Mouse (Mus musculus) adrenal gland (tissue): ENCODE results near the gene Eloa.

Experiments
- intact Hi-C: fragments of 180-260 bp; cut with DNase I; formaldehyde crosslinking; loops from one replicate; pipeline ENCODE4 v1.15.1; 2025

Gene Eloa

DNA sequence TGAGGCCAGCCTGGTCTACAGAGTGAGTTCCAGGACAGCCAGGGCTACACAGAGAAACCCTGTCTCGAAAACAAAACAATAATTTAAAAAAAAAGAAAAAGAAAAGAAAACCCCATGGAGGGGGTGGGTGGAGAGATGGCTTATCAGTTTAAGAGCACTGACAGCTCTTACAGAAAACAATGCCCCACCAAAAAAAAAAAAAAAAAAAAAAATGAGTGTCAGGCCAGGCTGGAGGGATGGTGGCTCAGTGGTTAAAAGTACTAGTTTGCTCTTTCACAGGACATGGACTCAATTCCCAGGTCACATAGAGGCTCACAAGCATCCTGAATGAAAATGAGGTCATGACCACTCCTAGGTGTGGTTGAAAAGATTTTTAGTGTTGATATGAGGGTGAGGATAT is 11.7 kb upstream of the Eloa start:
- intact Hi-C loops: no loop called here

DNA sequence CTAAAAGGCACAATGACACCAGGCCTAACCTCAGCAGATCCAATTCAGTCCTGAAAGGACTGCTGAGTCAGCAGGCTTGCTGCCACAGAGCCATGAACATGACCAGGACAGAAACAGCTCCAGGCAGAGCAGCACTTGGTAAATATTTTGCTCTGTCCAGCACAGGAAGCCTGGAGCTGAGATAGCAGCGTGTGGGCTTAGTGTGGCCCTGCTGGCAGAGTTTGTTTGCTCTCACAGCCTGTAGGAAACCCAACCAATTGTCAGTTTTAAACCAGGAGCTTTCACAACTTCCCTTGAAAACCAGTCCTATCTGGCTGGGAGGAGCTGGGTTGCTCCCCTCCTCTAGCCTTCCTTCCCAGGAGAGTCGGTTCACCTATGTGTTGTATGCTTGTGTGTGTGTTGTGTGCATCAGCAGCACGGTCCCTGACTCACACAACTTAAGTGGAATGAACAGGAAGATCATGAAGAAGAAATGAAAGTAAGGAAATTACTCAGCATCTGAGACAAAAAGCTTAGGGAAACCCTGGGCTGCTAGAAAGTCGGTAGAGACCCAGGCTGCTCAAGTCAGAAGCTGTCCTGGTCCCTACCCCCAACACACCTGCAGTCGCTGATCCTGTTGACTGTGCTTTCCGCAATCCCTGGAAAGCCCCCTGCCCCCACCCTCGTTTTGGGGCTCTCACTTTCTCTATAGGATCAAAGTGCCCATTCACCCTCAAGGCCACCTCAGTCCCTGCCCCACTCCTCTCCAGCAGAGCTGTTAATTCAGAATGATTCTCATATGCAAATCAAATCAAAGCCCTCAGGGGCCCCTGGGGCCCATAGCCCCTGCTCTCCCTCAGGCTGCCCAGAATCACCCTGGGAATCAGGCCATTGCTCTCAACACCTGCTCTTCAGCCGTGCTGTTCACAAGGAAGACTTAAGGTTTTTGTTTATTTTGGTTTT is 9.7 kb upstream of the Eloa start:
- intact Hi-C loops: no loop called here

DNA sequence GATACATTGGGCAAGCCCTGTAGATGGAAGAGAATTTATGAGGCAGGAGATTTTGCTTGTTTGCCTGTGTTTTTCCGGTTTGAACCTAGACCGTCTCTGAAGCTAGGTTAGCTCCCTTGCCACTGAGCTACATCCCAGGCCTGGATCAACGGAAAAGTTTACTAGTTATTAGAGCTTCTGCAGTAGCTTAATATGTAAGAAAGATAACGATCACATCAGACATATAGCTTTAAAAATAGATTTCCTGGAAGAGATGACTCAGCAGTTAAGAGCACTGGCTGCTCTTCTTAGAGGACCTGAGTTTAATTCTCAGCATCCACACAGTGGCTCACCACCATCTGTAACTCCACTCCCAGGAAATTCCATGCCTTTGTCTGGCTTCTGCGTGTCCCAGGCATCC is 7.1 kb upstream of the Eloa start:
- intact Hi-C loops: no loop called here

DNA sequence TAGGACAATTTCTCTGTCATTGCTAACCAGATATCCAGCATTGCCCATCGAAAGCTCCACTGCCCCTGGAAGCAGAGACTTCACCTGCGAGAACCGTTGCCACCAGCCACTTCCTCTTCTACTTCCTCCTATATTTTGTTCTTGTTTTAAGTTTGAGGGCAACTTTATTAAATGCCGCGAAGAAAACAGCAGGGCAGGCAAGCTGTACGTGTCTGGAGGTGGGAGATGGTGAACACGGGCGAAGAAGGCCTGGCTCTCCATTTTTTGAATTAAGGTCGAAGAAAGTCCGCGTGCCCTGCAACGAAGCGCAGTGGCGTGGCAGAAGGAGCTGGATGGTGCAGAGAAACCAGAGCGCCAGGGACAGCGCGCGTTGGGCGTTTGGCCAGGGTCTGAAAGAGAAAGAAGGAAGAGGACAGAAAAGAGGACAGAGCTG is 6.6 kb upstream of the Eloa start:
- intact Hi-C loops: no loop called here

DNA sequence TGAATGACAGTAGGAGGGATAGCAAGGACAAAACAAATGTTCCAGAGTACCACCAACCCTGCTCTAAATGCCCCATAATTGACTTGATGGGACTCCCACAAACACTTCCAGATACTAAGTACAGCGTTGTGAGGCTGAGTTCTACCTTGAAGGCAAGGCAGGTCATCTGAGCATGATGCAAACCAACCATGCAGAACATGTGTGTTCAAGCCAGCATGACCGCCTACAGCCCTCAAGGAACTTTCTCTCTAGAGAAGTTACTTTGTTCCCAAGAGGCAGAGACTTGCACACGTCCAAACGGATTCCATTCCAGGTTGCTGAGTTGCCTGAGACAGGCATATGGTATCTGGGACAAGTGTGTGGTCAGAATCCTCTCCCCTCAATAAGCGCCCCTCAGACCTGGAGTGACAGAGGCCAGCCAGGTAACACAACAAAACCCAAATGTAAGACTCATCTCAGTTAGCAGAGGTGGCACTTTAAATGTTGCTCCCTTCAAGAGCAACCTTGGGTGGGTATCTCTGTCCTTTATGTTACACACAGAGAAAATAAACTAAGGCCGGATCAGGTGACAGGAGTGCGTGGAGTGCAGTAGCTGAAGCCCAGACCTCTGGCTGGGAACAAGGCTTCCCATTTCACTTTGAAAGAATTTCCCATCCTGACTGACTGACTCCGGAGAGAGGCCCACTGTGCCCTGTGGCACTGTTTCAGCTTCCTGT is 6.0 kb upstream of the Eloa start:
- intact Hi-C loops: no loop called here

DNA sequence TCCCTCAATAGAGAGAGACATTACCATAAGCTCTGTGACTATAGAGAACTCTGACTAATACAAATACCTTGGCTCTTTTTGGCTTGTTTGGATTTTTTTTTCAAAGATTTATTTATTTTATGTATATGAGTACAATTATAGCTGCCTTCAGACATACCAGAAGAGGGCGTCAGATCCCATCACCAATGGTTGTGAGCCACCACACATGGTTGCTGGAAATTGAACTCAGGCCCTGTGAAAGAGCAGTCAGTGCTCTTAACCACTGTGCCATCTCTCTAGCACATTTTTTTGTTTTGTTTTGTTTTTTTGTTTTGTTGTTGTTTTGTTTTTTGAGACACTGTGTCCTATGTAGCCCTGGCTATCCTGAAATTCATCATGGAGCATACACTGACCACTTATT is 3.8 kb upstream of the Eloa start:
- intact Hi-C loops: no loop called here

DNA sequence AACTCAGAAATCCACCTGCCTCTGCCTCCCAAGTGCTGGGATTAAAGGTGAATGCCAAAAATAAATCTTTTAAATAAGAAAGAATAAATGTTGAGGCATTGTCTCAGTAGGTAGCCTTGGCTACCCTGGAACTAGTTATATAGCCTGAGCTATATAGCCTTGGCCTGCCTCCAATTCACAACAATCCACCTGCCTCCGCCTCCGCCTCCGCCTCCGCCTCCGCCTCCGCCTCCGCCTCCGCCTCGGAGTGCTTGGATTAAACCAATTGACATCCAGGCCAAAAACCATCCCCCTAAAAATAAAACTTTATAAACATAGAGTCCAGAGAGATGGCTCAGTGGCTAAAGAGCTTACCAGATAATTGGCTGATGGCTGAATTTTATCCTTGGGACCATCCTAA is 1.4 kb upstream of the Eloa start:
- intact Hi-C loops: no loop called here

DNA sequence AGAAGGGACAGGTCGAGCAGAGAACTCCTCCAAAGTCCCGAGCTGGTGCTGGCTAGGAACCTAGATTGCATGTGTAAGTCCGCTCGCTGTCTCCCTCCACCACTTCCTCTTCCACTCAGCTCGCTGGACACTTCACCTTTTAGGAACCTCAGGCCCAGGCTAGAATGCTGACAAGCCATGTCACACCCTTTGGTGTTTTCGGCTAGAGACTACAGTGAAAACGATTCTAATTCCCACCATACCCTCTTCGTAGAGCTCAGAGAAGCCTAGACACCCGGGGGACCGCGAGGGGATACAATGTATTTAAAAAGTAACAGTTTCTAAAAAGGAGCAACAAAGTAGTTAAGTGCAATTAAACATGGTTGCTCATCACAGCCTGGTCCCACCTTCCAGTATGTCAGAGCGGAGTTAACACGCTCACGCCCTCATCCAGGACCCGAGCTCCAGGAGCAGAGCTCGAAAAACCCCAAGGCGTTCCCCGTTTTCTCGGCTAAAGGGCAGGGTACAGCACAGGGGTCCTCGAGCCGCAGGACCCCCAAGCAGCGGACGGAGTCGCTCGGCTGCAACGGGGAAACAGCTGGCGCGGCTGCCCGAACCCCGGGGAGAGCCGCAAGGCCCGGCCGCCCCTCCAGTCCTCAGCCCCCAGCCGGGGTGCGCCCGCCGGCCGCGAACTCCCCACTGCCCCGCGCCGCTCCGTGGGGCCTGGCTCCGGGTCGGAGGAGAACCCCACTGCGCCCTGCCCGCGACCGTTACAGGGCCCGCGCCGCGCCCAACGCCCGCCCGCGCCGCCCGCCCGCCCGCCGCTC is 617 bp downstream of the Eloa start:
- intact Hi-C loops: loop anchor here (2.0 kb wide), 1 partner anchor 32 kb away; the partner anchor contains the start of gene Rpl11

DNA sequence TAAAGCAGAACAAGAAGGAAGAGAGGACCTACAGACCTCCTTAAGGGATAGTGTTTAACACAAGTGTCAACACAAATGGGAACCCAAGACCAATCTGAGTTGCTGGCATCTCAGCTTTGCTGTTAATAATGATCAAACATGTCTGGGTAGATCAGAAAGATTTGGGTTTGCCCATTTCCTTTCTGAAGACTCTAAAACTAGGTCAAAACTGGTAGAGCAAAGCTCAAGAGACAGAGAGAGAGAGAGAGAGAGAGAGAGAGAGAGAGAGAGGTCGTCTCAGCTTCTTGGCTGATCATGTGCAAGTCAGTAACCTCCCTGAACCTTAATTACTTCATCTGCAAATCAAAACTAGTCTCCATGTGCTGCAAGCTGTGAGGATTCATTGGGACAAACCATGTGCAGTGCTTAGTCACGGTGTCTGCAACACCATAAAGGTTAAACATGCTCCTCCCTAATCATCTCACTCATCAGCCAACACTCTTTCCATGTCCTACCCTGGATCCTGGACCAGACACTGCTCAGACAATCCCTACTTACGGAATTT is 5.4 kb downstream of the Eloa start:
- intact Hi-C loops: no loop called here

DNA sequence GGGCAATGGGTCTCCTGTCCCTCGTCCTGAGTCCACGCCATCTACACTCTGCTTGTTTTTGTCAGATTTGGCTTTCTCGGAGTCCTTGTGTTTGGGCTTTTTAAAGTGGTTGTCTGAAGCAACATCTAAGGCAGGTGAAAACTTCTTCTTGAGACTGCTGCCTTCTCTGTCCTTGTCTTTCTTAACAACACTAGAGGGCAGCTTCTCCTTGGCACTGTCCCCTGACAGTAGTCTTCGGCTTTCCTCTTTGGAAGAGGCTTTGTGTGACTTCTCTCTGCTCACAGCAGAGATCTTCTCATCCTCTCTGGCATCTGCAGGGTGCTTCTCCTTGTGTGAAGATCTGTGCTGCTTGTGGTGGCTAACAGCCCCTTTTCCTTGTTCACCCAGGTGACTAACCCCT is 11.0 kb downstream of the Eloa start:
- intact Hi-C loops: no loop called here

DNA sequence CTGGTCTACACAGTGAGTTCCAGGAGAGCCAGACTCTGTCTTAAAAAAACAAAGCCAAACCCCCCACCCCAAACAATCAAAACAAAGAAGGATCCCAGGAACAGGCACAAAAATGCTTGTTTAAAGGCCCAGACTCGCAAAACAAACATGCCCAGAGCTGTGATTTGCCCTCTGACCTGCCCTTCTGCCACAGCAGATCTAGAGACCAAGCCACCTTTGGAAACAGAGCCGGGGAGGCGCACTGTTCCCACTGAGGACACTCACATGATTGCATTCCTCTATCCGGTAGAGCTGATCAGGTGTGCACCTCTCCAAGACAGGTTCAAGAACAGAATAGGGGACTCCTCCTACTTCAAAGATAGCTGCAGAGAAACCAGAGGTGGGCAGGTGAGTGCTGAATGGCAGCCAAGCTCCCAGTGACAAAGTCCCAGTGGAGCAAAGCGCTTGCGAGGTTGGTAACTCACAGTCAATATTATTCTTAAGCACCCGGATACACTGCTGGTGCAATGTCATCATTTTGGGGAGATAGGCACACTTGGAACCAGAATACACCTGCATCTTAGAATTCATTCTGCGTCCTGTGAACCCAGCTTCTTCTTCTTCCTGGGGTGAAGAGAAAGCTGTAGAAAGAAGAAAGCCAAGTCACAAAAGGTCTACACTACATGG is 12.6 kb downstream of the Eloa start:
- intact Hi-C loops: no loop called here

DNA sequence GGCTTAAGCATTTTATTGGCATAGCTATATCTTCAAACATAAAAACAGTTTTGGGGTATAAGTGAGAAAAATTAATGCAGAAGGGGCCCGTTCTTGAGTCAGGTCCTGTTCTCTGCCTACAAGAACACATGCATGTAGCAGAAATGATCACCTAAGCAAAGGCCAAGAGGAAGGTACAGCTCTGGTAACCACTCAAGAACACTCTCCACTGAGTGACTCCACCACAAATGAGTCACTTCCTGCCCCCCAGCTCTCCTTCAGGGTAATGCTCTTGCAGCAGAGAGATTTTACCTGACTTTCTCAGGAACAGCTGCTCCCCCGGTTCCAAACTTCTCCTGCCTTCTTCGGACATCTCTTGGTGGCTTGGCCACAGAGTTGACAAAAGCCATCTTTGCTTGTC is 14.7 kb downstream of the Eloa start:
- intact Hi-C loops: no loop called here

DNA sequence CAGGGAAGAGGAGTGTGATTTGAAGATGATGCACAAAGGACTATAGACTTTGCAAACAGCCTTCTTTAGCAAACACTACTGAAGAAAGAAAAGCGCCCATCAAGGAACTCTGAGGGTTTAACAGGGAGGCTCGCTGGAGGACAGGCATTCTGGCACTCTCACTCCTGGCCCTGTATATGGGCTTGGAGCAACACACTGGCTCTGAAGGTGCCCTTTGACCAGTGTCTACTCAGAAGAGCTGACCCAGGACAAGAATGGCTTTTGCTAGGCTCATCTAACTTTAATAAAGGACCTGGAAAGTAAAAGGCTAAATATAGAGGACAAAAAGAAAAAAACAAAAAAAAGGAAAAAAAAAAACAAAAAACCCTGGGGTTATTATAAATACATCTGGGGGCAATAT is 16.6 kb downstream of the Eloa start:
- intact Hi-C loops: no loop called here

DNA sequence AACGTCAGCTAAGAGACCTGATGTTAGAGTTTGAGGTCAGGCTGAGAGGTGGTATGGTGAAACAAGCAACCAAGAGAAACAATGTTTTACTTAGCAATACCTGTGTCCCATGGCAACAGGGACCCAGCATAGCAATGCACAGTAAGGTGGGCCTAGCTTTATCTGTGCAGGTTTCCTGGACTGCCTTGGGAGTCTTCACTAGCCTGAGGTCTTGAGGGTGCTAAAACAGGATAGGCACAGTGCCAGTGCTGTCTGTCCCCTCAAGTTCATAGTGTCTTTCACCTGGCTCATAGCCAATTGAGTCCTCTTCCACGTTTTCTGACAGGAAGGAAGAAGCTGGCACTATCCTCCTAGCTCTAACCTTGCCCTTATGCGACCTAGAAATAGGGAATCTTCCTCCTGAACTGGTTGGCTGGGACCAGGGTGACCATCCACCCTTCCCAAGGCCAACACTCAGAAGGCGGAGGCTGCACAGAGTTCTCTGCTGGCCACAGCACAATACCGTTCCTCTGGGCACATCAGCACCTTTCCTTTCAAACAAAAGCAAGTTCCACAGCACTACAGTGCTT is 17.4 kb downstream of the Eloa start:
- intact Hi-C loops: no loop called here

DNA sequence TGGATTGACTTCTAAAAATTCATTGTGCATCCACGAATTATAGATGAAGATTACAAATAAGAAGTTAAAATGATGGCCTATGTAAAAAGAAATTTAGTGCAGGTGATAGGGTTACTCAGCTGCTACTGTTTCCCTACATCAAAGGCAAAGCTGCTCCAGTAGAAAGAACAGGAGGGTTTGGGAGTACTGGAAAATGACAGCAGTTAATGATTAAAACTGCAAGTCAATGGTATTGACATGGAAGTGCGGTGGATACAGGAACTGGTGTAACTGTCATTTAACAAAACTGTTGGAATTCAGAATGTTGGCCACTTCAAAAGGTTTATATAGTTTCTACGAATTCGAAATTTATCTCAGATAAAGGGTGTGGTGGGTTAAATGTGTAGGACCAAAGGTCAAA is 26.4 kb downstream of the Eloa start:
- intact Hi-C loops: no loop called here

DNA sequence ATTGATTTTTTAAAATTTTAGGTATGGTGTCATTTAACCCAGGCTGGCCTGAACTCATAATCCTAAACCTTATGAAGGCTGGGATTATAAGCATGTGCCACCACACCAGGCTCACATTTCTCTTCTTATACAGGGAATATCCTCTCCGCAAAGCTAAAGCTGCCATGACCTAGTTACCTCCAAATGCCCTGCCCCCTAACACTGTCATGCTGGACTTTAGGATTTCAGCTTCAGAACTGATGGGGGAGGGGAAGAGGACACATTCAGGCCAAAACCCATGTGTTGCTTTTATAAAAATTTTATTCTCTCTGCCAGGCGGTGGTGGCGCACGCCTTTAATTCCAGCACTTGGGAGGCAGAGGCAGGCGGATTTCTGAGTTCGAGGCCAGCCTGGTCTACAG is 27.6 kb downstream of the Eloa start:
- intact Hi-C loops: no loop called here

DNA sequence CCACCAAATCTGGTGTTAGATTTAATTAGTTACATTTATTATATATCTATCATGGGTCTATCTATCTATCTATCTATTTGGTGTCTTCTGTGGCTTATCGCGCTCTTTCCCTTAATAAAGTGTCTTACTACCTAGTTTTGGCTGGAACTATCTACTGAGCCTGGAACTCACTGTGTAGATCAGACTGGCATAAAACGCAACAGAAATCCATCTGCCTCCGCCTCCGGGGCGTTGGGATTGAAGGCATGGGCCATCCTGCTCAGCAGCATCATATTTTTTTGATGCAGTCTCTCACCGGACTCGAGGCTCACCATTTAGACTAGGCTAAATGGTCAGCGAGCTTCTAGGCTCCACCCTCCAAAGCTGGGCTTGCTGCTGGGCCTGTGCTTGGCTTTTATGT is 33.8 kb downstream of the Eloa start:
- intact Hi-C loops: loop anchor here (10.0 kb wide), 1 partner anchor 297 kb away; the partner anchor contains the start of gene Zfp46

DNA sequence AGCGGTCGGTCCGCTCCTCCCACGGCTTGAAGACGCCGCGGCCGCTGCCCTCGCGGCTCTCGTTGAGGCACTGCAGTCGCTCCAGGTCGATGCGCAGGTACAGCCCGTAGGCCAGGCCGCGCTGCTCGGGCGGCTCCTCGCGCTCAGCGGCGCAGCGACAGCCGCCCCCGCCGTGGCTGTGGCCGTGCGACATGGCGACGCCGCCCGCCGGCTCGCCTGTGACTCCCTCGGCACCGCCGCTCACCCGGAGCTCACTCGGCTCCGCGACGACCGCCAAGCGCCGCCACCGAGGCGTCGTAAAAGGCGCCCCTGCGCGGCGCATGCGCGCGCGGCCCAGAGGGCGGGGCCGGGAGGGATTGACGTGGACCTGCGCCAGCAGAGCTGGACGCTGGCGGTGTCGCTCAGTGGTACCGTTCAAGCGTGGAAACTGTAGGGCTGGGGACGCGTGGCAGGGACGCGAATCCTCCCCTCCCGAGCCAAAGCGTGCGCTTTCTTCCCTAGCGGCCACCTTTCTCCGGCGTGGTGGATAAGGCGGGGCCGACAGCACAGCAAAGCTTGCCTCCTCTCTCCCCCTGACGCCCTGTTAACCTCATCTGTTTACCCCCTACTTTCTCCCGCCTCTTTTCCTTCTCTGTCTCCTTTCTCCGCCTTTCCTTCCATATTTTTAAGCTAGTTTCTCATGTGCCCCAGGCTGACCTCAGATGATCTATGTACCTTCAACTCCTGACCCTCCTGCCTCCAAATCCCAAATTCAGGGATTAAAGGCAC is 34.4 kb downstream of the Eloa start, which contains the start of gene Pithd1:
Gene Pithd1, minus strand, starts transcription at position 322 of the 768 bp plus-strand sequence.
- intact Hi-C loops: loop anchor here (10.0 kb wide), 1 partner anchor 298 kb away; the partner anchor contains the start of gene Zfp46

DNA sequence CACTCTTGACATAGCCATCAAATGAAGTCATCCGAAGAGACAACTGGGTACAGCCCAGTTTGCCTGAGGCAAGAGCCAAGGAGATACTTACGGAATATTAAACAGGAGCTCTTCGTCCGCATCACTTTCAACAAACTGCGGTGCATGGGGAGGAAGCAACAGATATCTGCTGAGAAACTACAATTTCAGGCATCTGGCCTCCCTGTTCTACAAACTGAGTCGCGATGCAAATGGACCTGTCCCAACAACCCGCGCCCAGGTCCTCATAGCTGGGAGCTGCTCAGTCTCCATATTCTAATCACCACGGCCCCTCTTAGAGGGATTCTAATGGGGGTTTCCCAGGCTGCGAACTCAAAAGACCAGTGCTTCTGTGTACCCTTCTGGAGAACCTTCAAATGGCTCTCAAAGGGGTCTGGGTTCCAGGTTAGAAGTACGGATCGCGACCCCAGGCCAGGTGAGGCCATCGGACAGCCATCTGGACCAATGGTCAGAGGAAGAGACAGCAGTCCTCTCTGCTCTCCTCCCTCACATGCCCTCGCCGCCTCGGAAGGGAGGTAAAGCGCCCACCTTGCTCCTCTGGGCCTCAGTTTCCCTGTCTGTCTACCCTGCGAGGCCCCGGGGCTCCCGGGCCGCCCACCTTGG is 35.1 kb downstream of the Eloa start:
- intact Hi-C loops: loop anchor here (10.0 kb wide), 1 partner anchor 298 kb away; the partner anchor contains the start of gene Zfp46
